Mouse (Mus musculus) lung, adult 2 months (tissue): Measurements from ENCODE around the gene Pde4b. TPM values are rescaled to one million over a fixed set of nuclear protein-coding genes. Genes with fewer than 3 reads are reported as not detected.

Source experiments
- DNase-seq: peaks from one replicate; pipeline ENCODE4 v3.0.0; 2022
- H3K4me1 ChIP-seq: fragments of 200-500 bp; 2 replicates; pipeline ENCODE4 v1.6.1; 2011; ENCODE audit warnings: low read length; ENCODE audit not compliant: control insufficient read depth, insufficient read depth
- H3K4me3 ChIP-seq: fragments of 200-500 bp; replicated peaks from 2 replicates; pipeline ENCODE3; 2011; ENCODE audit warnings: low read depth, mild to moderate bottlenecking, control low read depth, low read length; ENCODE audit errors: extremely low read depth
- CTCF ChIP-seq: fragments of 200-500 bp; IDR thresholded peaks from 2 replicates; pipeline ENCODE4 v1.5.1; 2011; ENCODE audit warnings: mild to moderate bottlenecking, low read length, control low read depth; ENCODE audit not compliant: insufficient read depth
- POLR2A ChIP-seq: fragments of 200-500 bp; IDR thresholded peaks from 2 replicates; pipeline ENCODE4 v1.6.1; 2011; ENCODE audit warnings: low read depth, mild to moderate bottlenecking, control low read depth, low read length, borderline replicate concordance; ENCODE audit errors: extremely low read depth
- WGBS: fragments of 180-500 bp; shearing (Covaris S2); methylation state at CpG from one replicate; pipeline ENCODE4 v1.1.7; 2018; 5-methylcytosine and 5-hydroxymethylcytosine counted together
- polyA plus RNA-seq: library from polyadenylated mRNA; depleted of rRNA; stranded (reverse); fragments of >200 nt; gene quantifications from 2 replicates; pipeline ENCODE4 v1.2.3, GENCODE M21; 2012

The Pde4b gene
- polyA plus RNA-seq, 1 experiment, result 23.1 TPM

DNA sequence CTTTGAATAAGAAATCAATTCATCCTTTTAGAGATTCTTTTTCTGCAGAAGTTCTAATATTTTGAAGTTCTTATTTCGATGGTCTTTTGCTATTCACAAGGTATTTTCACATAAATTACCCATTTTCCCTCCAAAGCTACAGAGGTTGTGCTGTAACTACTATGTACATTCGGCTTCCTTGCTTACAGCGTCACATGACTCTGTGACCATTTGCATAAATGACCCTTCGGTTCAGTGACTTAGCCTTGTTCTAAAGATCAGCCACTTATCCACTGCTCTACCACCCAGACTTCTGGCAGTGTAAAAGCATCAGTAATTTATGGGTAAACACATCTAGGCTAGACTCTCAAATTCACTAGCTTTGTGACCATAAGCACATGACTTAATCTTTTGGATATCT lies 327.3 kb downstream of the Pde4b start:
- no peak for TF ChIP-seq CTCF
- no peak overlapping the region for H3K4me3 ChIP-seq
- WGBS, result 80% methylated on average over 4 of the region's 4 CpGs
- DNase-seq, result no peak
- H3K4me1 ChIP-seq, result no peaks in the 10 kb centered on the region

DNA sequence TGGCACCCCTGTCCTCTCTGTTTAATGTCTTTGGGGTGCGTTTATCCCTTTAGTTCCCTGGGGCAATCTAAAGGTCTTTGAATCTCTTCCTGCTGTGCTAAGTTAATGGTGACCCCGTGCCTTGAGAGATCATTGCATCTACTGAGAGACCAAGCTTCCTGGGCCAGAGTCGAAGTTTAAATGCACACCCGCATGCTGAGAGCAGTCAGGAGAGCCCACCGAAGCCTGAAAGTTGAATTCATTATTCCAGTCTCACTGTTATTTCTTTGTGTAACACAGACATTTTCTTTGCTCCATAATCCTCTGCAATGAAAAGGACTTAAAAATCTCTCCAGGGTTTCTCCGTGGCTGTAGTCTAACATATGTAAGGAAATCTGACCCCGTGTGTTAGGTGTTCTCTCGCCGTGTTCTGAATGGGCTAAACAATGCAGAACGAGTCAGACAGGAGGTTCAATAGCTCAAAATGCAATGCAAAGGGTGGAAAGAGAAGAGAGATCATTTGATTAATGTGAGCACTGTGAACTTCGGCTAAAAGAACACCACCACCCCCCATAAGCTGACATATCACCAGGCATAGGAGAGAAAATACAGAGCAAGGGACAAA lies 333.6 kb downstream of the Pde4b start:
- TF ChIP-seq POLR2A (no peak), CTCF (no peak)
- no peaks in the 10 kb centered on the region for H3K4me1 ChIP-seq
- 65% methylated on average over 11 of the region's 11 CpGs for WGBS

DNA sequence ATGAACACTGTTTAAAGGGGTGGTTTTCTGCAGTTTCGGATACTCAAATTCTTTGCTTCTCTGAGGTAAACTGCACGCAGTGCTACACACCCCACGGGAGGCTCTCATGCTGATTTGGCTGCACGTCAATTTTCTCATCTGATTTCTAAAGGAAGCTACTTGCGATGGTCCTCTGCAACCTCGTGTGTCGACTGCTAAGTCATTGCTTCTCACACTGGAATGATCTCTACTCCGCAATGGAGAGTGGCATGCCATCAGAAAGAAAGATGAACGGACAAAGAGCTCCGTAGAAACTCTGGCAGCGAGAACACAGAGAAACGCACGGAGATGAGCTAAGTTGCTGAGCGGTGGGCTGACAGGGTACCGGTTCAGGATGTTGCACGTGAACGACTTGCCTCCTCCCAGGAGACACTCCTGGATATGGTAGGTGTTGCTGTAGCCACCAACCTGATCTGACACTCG lies 334.1 kb downstream of the Pde4b start:
- H3K4me1 ChIP-seq, result no peaks in the 10 kb centered on the region
- TF ChIP-seq POLR2A (no peak), CTCF (no peak)
- DNase-seq, result no peak
- no peak overlapping the region for H3K4me3 ChIP-seq
- WGBS, result 71% methylated on average over 18 of the region's 18 CpGs

More for the DNA sequence above, 333.6 kb downstream of the Pde4b start:
- DNase-seq, result no peak
- no peak overlapping the region for H3K4me3 ChIP-seq

DNA sequence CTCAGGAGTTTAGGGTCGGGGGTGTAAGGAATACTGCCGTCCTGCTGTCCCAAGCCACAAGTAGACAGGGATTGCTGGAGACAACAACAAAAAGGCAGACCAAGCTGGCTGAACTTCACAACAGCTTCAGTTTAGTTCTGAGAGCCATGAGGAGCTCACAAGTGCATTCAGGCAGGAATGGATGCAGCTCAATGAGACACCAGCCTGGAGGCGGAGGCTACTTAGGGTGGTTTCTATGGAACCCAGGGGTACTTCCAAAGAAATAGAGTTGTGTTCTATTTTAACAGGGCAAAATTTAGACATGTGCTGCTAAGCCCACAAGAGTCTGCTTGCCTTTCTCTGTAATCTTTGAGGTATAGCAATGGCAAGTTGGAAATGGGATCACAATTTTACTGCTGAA lies 336.8 kb downstream of the Pde4b start:
- DNase-seq, result no peak
- no peak for TF ChIP-seq CTCF
- no peak for TF ChIP-seq POLR2A
- WGBS, result 86% methylated on average over 3 of the region's 3 CpGs
- H3K4me3 ChIP-seq, result no peak overlapping the region
- H3K4me1 ChIP-seq, result no peaks in the 10 kb centered on the region

DNA sequence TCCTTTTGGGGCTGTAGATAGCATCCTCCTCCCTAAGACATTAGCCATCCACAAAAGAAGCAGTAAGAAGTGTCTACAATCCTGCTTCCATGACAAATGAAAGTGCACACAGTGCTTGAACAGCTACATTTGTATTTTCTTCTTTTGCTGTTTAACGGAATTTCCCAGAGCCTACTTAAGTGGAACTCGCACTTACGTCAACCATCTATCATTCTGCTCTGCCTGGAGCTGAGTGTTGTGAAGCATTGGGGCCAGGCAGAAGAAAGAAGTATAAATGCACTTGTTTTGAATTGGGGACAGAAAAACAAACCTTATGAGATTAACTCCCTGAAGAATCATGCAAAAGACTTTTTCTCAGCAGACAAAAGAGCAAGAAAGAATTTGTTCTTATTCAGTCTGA lies 338.1 kb downstream of the Pde4b start:
- WGBS, result 53% methylated on average over 3 of the region's 3 CpGs
- no peak for DNase-seq
- TF ChIP-seq CTCF (no peak), POLR2A (no peak)
- no peaks in the 10 kb centered on the region for H3K4me1 ChIP-seq
- no peak overlapping the region for H3K4me3 ChIP-seq

DNA sequence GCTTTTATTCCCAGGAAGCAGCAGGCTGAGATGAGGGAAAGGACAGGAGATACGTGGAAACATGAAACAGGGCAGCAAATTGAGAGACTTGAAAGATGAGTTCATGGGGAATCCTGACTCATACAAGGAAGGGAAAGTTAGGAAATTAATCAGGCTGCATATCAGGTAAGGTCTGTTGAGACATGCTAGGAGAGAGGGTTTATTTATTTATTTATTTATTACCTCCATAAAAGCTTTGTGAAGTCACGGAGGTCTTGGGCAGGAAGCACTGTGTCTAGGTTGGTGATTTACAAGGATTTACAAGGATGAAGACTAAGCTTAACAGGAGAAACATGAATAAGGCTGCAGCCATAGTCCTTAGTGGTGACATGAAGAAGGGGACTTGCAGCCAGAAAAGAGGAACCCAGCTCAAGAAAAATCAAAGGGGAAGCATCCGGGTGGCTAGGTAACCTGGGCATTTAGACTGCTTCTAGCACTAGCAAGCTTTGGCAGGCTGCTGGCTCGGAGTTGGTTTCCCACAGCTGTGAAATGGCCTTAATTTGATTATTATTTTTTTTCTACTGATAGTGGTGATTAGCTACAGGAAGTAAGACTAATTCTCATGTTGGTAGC lies 342.5 kb downstream of the Pde4b start:
- Histone ChIP-seq H3K4me3 (no peak overlapping the region), H3K4me1 (peaks cover 2% of the 10 kb centered on the region)
- TF ChIP-seq CTCF (no peak), POLR2A (no peak)
- no peak for DNase-seq
- WGBS, result 51% methylated on average over 4 of the region's 4 CpGs

DNA sequence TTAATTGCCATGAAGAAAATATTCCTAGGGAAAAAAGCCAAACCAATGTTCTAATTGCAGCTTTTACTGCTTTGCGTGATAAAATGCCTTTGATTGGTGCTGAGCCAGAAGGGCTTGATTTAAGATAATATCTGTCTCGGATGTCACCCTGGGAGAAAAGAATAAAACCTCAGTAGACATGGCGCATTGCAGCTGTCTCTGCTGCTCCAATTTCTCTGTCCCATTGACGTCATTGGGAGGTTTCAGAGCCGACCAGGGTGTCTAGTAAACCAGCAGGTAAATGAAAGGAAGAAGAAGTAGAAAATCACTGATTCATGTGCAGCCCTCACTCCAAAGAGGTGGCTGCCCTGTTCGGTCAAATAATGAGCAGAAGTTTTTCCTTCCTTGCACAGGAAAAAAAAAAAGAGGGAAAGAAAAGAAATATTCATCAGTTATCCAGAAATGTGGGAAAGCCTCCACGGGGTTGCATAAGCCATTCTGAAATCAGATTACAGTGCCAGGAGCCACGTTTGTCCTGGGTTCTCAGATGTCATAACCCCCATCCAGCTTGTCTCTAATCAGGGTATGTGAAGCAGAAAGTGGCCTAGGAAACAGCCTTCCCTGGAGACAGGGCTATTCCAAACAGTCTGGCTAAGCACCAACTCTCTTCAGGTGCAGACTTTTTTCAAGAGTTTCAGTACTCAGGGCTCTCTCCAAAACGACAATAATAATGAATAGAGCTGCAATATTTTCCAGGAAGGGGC lies 344.9 kb downstream of the Pde4b start:
- no peak for DNase-seq
- Histone ChIP-seq H3K4me3 (no peak overlapping the region), H3K4me1 (peaks cover 2% of the 10 kb centered on the region)
- TF ChIP-seq CTCF (no peak), POLR2A (no peak)
- 30% methylated on average over 9 of the region's 9 CpGs for WGBS

DNA sequence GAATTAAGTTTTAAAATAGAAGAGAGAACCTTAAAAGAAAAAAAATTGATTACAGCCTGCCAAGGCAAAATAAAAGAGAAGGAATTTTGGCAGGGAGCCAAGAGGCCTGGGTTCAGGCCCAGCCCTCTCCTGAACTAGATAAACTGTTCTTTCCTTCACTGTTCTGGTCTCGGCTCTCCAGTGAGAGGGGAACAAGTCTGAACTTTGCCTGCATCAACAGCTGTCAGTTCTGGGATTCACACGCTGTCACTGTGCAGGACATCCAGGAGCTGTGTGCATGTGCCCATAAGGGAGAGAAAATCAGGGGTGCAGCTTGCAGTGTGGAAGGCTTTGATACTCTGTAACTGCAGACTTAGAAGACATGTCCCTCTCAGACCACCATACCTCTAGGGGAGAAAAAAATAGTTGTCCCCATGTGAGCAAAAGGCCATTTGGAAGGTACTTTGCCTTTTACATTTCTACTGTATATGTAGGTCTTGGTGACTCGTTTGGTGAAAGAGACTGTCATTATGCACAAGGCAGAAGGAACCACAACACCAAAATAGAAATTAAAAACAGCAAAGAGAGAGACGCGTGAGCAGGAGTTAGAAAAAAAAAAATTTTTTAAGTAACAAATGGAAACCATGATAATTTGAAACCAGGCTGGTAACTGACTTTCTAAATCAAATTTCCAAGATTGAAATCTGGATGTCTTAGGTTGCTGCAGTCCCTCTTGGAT lies 352.2 kb downstream of the Pde4b start:
- DNase-seq, result no peak
- TF ChIP-seq CTCF (no peak), POLR2A (no peak)
- 0 out of 2 replicates have a peak, but pooled peaks cover 3% of the 10 kb centered on the region for H3K4me1 ChIP-seq
- 56% methylated on average over 5 of the region's 5 CpGs for WGBS
- H3K4me3 ChIP-seq, result no peak overlapping the region

DNA sequence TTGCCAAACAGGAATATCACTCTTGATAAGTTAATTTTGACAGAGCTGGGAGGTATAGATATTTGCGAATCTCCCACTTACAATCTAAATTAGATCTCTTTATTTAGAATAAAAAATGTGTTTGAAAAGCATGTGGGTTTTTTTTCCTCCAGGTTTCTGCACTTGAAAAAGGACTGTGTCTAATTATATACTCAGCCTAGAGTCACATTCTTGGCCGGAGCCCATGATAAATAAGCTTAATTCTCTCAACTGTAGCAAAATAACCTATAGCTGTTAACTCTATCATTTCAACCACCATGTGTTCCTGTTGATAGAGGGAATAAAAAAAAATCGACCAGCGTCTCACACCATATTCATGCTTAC lies 352.8 kb downstream of the Pde4b start:
- Histone ChIP-seq H3K4me3 (no peak overlapping the region), H3K4me1 (0 out of 2 replicates have a peak, but pooled peaks cover 3% of the 10 kb centered on the region)
- no peak for DNase-seq
- WGBS, result 60% methylated on average over 4 of the region's 4 CpGs
- TF ChIP-seq CTCF (no peak), POLR2A (no peak)

DNA sequence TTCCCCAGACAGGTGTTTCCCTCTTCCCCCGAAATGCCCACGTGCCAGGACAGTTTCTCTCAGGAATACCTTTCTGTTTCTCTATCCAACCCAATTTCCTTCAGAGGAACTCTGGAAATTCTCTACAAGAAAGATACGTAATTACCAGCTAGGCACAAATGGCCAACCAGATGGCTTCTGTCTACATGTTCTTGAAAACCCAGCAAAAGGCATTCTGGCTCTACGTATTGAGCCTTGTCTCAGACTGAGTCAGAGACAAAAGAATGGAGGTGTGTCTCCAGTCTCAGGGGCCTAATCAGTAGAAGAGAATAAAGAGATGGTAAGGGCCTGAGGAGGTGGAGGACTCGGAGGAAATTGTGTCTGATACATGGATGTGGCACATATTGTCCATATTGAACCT lies 356.2 kb downstream of the Pde4b start:
- TF ChIP-seq POLR2A (no peak), CTCF (no peak)
- H3K4me1 ChIP-seq, result 0 out of 2 replicates have a peak, but pooled peaks cover 3% of the 10 kb centered on the region
- 75% methylated on average over 5 of the region's 5 CpGs for WGBS
- no peak overlapping the region for H3K4me3 ChIP-seq
- no peak for DNase-seq
